Mouse (Mus musculus) small intestine, adult 2 months (tissue): ENCODE results near the gene Cdh23. TPM values are rescaled to one million over a fixed set of nuclear protein-coding genes. Genes with fewer than 3 reads are reported as not detected.
A peak's percentile ranks its signal among the peaks of the same experiment; 100 is the strongest.

Experiments
- H3K27ac ChIP-seq: fragments of 200-500 bp; 2 replicates; pipeline ENCODE4 v1.5.1; 2012; ENCODE audit warnings: low read depth, low read length, control low read depth, inconsistent platforms; ENCODE audit not compliant: insufficient read depth
- H3K27me3 ChIP-seq: fragments of 200-500 bp; 2 replicates; pipeline ENCODE4 v1.6.1; 2012; ENCODE audit warnings: mild to moderate bottlenecking, moderate library complexity, low read length, inconsistent platforms; ENCODE audit not compliant: control insufficient read depth, insufficient read depth
- H3K36me3 ChIP-seq: fragments of 200-500 bp; 2 replicates; pipeline ENCODE4 v1.6.1; 2012; ENCODE audit warnings: mild to moderate bottlenecking, low read length, control low read depth, inconsistent platforms; ENCODE audit not compliant: control insufficient read depth, insufficient read depth
- H3K4me1 ChIP-seq: fragments of 200-500 bp; 2 replicates; pipeline ENCODE4 v1.6.1; 2012; ENCODE audit warnings: low read length, inconsistent platforms, mixed read lengths; ENCODE audit not compliant: control insufficient read depth, insufficient read depth, insufficient read length
- H3K4me3 ChIP-seq: fragments of 200-500 bp; 2 replicates; pipeline ENCODE4 v1.5.1; 2012; ENCODE audit warnings: low read depth, mild to moderate bottlenecking, control low read depth, inconsistent platforms, low read length, moderate library complexity
- CTCF ChIP-seq: fragments of 200-500 bp; IDR thresholded peaks from 2 replicates; pipeline ENCODE4 v1.5.1; 2012; ENCODE audit warnings: low read depth, mild to moderate bottlenecking, control low read depth, inconsistent platforms, low read length, moderate library complexity, mixed read lengths; ENCODE audit not compliant: insufficient replicate concordance, insufficient read length; ENCODE audit errors: extremely low read depth
- POLR2A ChIP-seq: fragments of 200-500 bp; IDR thresholded peaks from 2 replicates; pipeline ENCODE4 v1.6.1; 2012; ENCODE audit warnings: low read depth, mild to moderate bottlenecking, control low read depth, inconsistent platforms, low read length, moderate library complexity
- WGBS: fragments of 180-500 bp; shearing (Covaris S2); methylation state at CpG from one replicate; pipeline ENCODE4 v1.1.7; 2018; 5-methylcytosine and 5-hydroxymethylcytosine counted together
- polyA plus RNA-seq: library from polyadenylated mRNA; depleted of rRNA; stranded (reverse); fragments of >200 nt; gene quantifications from 2 replicates; pipeline ENCODE4 v1.2.3, GENCODE M21; 2012

Cdh23 gene
- polyA plus RNA-seq, 1 experiment = 0.35 TPM

DNA sequence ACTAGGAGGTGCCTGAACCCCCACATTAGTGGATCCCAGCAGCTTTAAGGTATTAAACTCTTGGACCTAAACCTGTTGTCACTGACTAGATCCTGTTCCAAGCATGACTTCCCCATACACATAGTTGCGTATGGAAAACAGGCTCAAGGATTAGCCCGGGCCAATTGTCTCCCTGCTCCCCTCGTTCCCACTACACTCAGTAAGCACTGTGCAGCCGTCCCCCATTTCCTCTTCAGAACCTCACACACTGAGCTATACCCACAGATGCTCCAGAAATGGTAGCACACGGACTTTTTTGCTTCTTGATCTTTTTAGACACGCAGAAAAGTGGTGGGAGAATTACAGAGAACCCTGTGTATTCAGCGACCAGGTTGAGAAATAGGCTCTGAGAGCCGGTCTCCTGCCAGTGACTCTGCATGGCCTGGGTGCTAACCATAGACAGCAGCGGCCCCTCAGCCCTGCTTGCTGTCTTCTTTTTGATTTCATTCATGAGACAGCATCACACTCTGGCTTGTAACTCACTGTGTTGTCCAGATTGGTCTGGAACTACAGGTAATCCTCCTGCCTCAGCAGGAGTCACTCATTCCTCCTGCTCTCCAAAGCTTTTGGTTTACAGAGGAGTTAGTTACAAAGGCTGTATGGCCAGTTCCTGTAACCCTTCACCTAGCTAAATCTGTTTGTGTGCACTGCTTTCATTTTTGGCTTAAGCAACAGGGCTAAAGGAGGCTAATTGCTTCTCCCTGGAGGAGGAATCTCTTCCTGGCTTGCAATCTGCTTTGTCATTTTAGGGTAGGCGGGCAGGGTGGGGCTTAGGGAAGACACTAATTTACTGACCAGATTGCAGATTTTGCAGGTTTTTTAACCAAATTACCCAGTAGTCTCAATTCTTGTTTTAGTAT lies 413.9 kb downstream of the Cdh23 start:
- Histone ChIP-seq H3K4me3 (no peak overlapping the region), H3K27me3 (no peaks in the 10 kb centered on the region), H3K27ac (peak overlapping the region; percentile 50), H3K36me3 (peaks cover 2% of the 10 kb centered on the region; the same call in 1 of the 2 replicates), H3K4me1 (peaks cover 58% of the 10 kb centered on the region)
- no peak for TF ChIP-seq POLR2A
- no peak for TF ChIP-seq CTCF
- 52% methylated on average over 10 of the region's 10 CpGs for WGBS

DNA sequence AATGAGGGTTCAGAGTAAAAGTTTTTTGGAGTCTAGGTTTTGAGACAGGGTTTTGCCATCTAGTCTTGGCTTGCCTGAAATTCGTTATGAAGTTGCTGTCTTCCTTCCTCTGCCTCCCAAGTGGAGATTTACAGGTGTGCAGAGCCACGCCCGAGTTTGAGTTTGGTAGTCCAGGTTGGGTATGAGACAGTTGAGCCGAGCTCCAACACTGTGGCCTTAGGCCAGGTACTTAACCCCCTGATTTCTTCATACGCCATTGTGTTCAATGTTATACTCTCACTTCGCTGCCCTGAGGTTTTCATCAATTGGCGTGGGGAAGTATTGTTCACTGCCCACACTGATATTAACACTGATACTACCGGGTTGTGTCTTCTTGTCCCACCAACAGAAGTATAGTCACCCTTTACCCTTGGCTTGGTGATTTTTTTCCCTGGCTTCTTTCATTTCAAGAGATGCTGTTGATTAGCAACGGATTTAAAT lies 414.7 kb downstream of the Cdh23 start:
- peaks cover 54% of the 10 kb centered on the region for H3K4me1 ChIP-seq
- H3K4me3 ChIP-seq = no peak overlapping the region
- 51% methylated on average over 9 of the region's 9 CpGs for WGBS
- TF ChIP-seq CTCF (no peak), POLR2A (no peak)
- no peaks in the 10 kb centered on the region for H3K27me3 ChIP-seq
- peaks cover 2% of the 10 kb centered on the region; the same call in 1 of the 2 replicates for H3K36me3 ChIP-seq
- 0 out of 2 replicates have a peak overlapping the region, but pooled peaks have one; percentile 50 for H3K27ac ChIP-seq

DNA sequence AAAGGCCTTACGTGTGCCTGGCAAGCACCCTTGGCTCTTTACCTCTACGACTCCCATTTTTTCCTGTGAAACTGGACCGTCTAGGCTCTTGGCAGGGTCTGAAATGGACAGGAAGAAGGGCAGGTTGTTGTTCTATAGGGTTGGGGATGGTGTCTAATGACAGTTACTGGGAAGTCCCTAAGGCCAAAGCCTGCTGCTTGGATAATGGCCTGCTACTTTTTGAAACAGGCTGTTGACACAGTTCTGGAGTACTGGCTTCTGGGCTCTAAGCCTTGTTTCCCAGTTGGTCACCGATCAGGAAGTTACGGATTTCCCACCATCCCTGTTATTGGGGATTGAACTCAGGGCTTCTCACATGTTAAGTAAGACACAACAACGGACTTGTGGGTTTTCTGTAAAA lies 415.9 kb downstream of the Cdh23 start:
- Histone ChIP-seq H3K4me1 (peaks cover 52% of the 10 kb centered on the region), H3K27me3 (no peaks in the 10 kb centered on the region), H3K27ac (no peak overlapping the region), H3K36me3 (peaks cover 2% of the 10 kb centered on the region; the same call in 1 of the 2 replicates), H3K4me3 (peak overlapping the region; percentile 26; the same call in 1 of the 2 replicates)
- WGBS = 76% methylated on average over 6 of the region's 6 CpGs
- TF ChIP-seq POLR2A (no peak), CTCF (no peak)

DNA sequence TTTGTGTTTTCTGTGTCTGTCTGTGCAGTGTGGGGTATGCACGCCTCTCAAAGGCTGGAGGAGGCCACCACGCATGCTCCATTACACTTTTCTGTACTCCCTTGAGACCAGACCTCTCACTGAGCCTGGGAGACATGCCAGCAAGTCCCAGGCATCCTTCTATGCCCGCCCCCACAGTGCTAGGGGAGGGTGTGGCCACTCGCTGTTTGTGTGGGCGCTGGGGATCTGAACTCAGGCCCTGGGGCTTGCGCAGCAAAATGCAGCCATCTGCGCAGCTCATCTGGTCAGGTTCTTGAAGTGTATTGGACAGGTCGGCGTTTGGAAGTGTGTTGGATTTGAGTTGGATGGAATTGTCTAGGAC lies 416.4 kb downstream of the Cdh23 start:
- Histone ChIP-seq H3K27ac (no peak overlapping the region), H3K4me1 (peaks cover 49% of the 10 kb centered on the region), H3K36me3 (peaks cover 2% of the 10 kb centered on the region; the same call in 1 of the 2 replicates), H3K27me3 (no peaks in the 10 kb centered on the region), H3K4me3 (peak overlapping the region; percentile 26)
- WGBS = 71% methylated on average over 9 of the region's 9 CpGs
- TF ChIP-seq CTCF = no peak
- TF ChIP-seq POLR2A = no peak

DNA sequence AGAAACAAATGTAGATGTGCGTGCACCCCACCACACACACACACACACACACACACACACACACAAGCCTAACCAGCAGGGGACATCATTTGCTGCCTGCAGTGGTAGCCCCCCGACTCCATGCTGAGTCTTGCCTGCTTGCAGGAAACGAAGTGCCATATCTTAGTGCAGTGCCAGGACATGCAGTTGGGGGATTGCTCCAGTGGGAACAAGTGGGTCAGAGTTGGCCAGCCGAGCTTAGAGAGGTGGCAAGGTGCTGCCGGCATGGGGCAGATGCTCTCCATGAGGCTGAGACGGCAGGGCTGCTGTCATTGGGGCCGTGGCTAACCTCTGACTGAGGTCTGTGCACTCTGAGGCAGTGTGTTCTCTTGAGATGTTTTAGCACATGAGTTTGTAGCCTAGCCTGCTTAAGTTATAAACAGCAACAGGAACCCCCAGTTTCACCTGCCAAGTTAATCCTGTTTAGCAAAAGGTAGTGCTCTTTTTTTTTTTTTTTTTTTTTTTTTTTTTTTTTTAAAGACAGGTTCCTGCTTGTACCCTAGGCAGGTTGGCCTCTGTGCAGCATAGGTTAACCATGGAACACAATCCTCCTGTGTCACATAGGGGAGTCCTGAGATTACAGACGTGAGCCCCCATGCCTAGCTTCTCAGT lies 416.9 kb downstream of the Cdh23 start:
- WGBS = 60% methylated on average over 8 of the region's 8 CpGs
- Histone ChIP-seq H3K4me3 (peak overlapping the region; percentile 54), H3K27ac (no peak overlapping the region; the same call in 1 of the 2 replicates)

DNA sequence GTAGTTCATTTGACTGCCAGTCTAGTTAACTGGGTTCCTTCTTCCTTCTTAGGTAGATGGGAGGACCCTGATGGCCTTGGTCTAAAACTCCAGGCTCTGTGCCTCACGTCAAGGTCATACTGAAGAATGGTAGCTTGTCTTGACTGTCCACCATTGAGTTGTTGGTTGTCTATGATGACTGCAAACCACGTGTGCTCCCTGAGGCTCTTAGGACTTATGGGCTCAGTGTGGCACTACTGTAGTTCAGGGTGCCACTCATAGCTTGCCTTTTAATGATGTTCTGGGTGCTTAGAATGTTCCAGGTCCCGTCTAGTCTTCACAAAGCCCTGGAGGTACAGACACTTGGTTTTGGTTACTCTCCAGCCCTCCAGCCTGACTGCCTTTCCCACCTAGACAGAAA lies 417.5 kb downstream of the Cdh23 start:
- peaks cover 2% of the 10 kb centered on the region; the same call in 1 of the 2 replicates for H3K36me3 ChIP-seq
- no peak for TF ChIP-seq POLR2A
- no peak for TF ChIP-seq CTCF
- no peak overlapping the region for H3K27ac ChIP-seq
- 63% methylated on average over 3 of the region's 3 CpGs for WGBS
- no peaks in the 10 kb centered on the region for H3K27me3 ChIP-seq
- no peak overlapping the region for H3K4me3 ChIP-seq
- H3K4me1 ChIP-seq = peaks cover 40% of the 10 kb centered on the region

More for the DNA sequence above, 416.9 kb downstream of the Cdh23 start:
- peaks cover 2% of the 10 kb centered on the region; the same call in 1 of the 2 replicates for H3K36me3 ChIP-seq
- H3K27me3 ChIP-seq = no peaks in the 10 kb centered on the region
- H3K4me1 ChIP-seq = peaks cover 44% of the 10 kb centered on the region
- TF ChIP-seq POLR2A (no peak), CTCF (no peak)

DNA sequence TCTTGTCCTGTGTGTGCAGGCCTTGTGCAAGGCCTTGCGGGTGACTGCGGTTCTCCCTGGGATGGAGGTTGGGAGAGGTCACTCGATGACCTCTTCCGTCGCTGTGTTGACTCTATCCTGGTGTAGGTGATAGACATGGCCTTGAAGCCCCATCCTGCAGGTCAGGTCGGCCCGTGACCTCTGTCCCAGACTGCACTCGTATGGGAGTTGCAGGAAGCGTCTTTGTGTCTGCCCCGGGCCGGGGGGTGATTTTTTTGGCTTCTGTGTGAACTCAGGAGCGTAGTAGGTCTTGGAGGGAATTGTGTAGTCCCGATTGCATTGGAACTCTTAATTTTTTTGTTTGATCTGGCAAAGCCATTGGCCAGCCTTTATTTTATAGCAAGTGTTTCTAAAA lies 418.3 kb downstream of the Cdh23 start:
- TF ChIP-seq POLR2A (no peak; the same call in 1 of the 2 replicates), CTCF (no peak)

More for the DNA sequence above, 418.3 kb downstream of the Cdh23 start:
- peaks cover 34% of the 10 kb centered on the region for H3K4me1 ChIP-seq
- peak overlapping the region; percentile 91 for H3K4me3 ChIP-seq
- no peaks in the 10 kb centered on the region for H3K27me3 ChIP-seq
- H3K27ac ChIP-seq = peak overlapping the region; percentile 78
- 3% methylated on average over 13 of the region's 13 CpGs for WGBS
- peaks cover 2% of the 10 kb centered on the region; the same call in 1 of the 2 replicates for H3K36me3 ChIP-seq
